Mouse (Mus musculus): Measurements from ENCODE around the gene Cenpo.
A peak's percentile ranks its signal among the peaks of the same experiment; 100 is the strongest.
"Not testable (repeated sequence)": the region's sequence is repeated elsewhere in the genome, so short reads cannot be mapped to it uniquely, and the experiment has no call there.

Cenpo gene

DNA sequence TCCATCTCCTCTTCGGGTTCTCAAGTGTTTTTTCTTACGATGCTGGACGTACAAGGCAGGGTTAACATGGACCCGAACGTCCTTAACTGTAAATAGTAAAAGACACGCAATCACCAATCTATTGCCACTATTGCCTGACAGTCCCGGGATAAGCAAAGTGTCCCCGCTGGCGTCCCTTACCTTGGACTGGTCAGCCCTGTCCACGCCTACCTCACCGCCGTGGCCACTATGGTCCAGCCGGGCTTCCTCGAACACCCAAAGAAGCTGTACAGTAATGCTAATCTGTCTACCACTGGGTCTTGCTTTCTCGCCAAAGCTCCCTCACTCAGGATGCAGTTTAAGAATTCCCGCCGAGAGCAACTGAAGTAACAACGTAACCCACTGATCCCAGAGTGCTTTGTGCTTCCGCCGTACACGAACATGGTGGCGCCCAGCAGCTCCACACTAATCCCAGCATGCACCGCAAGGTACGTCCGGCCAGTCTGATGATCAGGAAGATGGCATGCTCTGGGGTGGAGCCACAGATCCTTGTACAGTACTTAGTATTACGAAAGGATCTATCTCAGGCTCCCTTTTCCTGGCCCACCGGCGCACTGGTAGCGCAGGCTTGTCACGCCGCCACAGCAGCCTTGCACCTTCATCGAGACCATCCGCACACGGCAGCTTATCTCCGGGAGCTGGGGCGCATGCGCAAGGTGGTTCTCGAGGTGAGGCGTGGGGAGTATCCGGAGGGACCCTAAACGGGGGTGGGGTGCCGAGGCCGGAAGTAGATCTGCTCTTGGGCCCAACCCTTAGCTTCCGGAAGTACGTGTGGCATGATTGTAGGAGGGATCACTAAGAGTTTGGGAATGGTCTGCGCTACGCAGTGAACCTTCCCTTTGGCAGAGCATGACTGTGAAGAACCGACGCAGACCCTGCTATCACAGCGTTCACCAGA lies at the start of gene Cenpo, which contains the start of gene Ptrhd1:
Gene Cenpo, minus strand, starts transcription at position 723 of the 937 bp plus-strand sequence.
Gene Ptrhd1, plus strand, starts transcription at position 456 of the 937 bp plus-strand sequence.
- peak; percentile 94 to 96 for DNase-seq

DNA sequence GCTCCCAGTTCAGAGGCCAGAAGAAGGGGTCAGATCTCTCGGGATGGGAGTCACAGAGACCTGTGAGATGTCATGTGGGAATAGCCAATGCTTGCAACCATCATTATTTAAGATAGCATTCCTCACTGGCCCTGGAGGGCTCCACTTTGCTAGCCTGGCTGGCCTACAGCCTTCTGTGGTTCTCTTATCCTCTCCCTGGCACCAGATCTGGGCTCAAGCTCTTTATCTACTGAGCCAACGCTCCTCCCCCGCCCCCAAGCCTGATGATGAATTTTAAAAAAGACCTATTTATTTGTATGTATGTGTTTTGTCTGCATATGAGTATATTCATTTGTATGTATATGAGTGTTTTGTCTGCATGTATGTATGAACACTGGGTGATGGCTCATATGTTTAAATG lies 45.8 kb upstream of the Cenpo start:
- DNase-seq: no peak

DNA sequence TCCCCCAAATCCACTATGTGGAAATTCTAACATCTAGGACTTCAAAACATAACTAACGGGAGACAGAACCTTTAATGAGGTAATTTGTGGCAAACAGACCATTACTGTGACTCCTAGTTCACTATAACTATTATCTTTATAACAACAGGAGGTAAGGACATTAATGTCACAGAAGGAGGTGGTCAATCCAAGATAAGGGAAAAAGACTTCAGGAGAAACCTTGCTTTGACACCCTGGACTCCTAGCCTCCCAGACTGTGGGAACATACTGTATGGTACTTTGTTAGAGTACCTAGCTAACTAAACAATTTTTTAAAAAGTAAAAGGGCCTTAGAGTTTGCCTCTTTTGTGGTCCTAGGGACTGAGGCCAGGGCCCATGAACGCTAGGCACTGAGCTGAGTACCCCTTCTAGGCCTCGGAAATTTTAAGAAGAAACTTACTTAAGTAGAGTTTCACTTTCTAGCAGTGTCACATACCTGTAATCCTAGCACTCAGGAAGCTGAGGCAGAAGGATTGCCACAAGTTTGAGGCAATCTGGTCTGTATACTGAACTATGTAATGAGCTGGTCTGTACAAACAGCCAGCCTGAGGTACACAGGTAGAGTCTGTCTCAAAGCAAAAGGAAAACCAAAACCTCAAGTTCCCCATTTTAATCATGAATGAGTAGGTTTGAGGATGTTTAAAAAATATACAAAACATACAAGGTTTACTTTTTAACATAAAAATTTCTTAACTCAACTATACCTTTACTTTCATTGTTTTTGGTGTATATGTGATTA lies 45.1 kb upstream of the Cenpo start:
- DNase-seq: no peak

DNA sequence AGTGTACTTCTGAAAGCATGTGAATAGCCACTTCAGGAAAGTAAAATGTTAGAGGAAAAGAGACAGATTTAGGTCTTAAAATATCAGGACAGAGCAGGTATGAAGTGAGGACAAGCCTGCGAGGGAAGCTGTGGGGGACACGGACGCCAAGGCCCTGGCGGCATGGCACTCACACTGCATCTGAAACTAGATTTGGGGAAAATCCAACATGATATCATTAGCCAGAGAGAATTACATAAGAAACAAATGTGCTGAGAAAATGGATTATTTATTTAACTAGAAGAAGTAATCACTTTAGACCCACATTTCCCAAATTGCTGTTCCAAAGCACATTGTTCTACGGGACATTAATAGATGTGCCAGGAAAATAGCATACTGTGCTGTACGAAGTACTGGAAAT lies 37.0 kb upstream of the Cenpo start:
- peak; percentile 25 to 44 for DNase-seq

DNA sequence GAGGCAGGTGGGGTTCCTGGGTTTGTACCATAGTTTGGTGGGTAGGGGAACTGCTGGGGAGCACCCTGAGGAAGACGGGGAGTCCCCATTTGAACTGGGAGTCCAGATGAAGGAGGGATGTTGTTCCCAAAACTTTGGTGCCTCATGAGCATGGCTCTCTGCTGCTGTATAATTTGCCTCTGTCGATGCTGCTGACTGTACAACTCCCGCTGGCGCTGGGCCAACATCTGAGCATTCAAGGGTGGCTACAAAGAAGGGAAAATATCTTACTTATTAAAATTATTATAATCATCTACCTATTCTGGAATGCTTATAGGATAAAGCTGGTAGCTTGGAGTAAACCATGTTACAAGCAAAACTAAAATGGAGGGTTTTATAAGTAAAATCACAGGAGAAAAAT lies 33.7 kb upstream of the Cenpo start:
- DNase-seq: no peak

DNA sequence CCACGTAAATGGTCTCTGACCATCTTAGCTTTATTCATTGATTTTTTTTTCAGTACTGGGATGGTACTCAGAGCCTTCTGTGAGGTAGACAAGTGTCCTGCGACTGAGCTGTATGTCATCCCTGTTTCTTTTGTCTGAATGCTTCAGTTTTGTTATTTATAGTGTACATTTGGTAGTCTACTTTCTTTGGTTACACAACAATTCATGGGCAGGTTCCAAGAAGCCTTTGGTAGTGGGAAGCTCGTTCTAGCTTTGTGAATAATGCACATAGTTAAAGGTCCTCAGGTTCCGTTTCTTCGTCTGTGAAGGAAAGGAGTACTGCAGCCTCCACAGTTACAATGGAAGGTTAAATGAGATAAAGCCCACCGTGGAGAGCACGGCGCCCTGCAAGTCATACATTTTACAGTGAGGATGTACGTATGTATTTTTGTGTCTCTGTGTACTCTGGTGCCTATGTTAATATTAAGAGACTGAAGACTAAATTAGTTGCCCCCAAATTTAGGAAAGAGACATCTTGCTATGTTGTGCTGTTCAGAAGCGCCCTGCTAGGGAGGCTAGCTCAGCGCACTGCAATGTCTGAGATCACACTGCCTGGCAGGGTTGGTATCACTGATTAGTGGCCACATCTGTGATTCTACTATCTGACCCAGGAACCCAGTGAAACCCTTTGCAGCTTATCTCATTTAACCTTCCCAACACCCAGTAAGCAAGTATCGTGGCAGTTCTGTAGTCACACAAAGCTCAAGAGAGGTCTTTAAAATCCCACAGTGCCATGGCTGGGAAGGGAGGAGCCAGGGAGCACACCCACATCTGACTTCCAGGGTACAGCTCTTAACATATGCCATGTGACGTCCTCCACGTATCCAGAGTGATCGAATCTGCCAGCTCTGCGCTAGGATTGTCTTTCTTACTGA lies 18.9 kb upstream of the Cenpo start:
- no peak for DNase-seq

DNA sequence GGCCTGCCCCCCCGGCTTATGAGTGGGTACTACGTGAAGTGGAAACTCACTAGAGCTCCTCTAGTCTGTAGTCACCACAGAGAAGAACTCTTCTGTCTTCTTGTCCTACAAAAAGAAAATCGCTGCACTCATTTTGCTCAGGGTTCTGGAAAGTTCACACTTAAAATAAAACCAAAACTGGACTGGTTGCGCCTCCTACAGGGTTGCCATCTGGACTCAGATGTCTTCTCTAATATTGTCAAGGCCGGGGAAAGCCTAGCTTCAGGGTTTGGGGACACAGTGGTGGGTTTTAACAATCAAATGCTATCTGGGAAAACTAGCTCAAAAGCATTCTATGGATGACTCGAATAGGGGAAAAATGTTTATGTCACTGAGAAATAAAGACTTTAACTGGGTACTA lies 15.7 kb upstream of the Cenpo start:
- peak; percentile 73 to 76 for DNase-seq

DNA sequence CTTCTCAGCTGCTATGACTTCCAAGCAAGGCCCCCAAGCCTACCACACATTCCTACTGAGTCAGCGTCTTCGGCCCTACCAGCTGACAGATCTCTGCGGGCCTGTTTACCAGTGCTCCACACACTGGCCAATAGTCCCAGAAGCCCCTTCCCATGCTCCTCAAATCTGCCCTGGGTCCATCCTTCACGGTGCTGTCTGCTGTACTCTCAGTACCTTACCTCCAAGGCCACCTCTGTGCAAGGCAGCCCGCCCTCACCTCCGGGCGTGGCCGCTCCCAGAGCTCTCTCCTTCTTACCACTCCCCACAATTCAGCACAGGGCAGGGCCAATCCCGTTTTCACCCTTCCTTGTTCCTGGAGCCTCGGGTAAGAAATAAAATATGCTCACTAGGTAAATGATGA lies 11.6 kb upstream of the Cenpo start:
- DNase-seq: no peak

DNA sequence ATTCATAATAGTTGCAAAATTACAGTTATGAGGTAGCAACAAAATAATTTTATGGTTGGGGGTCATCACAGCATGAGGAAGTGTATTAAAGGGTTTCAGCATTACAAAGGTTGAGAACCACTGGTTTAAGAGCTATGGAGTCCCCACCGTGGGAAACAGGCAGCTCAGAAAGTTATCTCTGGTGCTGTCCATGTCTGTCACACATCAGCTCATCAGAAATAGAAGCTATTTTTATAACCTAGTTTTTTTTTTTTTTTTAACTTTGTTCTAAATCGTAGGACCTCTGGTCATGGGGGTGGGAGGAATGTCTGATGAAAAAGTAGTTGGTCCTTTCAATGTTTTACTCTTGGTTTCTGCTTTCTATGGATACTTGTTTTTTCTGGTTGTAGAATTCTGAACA lies 9.7 kb upstream of the Cenpo start:
- DNase-seq: no peak

DNA sequence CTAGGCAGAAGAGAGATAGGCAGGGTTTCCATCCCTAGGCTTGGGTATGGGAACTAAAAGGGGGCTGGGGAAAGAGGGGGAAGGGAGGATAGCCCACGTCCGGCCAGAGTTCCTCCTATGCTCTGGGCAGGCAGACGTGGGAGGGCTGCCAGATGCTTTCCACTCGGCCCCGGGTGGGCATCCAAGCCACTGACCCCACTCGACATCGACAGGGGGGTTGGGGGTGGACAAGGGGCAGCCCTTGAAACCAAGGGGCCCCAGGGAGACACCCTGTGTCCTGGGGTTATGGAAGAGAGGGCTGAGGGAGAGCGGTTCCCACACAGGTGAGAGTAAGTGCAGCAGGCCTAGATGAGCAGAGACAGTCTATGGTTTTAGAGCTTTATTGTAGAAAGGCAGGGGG lies 6.2 kb upstream of the Cenpo start:
- DNase-seq: not testable (repeated sequence)

DNA sequence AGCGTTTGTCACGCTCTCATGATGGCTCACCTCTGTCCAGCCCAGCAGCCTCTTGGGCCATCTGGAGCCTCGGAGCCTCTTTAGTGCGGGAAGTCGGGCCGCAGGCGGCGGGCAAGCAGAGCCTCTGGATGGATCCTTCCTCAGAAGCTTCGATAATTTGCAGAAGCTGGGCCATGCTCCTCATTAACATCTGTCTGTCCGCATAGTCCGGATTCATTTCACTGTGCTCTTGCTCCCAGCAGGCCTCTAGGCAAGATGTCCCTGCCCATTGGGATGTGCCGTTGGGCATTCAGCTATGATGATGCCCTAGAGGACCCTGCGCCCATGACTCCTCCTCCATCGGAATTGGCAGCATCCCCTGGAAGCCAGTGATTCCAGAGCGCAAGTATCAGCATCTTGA lies 3.4 kb upstream of the Cenpo start:
- no peak for DNase-seq

DNA sequence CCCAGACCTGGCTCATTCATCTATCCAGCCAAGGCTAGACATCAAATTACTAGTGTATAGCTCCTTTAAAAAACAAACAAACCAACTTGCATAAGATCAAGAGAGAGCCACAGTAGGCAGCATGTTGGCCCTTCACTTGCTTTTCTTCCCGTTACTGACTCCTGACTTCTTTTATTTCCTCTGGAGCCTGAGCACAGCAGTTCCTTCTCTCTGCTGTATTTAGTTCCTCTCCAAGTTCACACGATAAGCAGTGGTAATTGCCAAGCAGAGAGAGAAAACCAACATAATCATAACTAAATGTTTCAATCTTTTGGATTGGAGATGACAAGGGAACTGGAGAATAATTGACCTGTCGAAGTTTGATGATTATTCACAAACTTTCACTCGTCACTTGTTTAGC lies 1.3 kb downstream of the Cenpo start:
- DNase-seq: no peak

DNA sequence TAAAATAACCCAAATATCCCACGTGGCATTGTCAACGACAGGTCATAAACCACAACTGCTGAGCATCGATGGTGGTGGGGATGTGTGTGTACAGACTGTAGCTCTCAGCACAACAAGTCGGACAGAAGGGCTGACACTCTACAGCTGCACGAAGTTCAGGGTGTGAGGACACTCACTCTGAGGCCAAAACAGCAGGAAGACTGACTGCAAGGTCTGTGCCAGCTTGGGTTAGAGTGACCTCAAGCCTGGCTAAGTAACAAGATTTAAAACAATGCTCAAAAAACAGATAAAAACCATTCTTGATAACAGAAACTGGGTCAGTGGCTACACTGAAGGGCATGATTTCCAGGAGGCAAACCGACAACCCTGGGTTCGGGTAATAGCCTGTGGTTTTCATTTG lies 3.9 kb downstream of the Cenpo start:
- DNase-seq: no peak

DNA sequence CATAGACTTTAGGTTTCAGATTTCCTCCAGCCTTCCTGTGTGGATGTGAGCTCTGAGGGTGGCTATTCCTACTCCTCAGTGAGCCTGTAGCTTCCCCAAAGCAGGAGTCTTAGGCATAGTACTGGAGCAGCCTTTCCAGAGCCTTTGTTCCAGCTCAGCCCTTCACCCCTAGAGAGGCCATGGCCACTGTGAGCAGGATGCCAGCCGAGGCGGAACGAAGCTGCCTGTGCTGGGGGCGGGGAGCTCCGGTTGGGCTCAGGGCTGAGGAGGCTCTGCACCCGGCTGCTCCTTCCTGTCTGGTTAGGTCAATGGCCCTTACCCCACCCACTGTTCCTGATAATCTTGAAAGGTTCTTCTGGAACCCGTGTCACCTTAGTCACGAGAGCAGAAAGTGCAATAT lies 21.2 kb downstream of the Cenpo start:
- DNase-seq: no peak

DNA sequence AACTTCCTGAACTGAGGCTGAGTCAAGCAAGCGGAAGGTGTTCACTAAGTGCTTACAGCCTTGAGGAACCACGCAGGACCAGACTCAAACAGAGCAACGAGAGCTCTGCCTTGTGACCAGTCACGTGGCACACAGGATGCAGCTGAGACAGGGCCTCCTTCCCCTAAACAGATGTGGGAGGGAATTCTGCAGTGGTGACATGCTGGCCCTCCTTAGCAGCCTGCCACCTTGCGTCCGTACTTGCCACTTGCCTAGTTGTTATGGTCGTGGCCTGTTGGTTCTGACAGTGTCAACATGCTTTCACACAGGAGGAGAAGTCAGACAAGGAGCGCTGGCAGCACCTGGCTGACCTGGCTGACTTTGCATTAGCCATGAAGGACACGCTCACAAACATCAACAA lies 22.9 kb downstream of the Cenpo start:
- no peak for DNase-seq

DNA sequence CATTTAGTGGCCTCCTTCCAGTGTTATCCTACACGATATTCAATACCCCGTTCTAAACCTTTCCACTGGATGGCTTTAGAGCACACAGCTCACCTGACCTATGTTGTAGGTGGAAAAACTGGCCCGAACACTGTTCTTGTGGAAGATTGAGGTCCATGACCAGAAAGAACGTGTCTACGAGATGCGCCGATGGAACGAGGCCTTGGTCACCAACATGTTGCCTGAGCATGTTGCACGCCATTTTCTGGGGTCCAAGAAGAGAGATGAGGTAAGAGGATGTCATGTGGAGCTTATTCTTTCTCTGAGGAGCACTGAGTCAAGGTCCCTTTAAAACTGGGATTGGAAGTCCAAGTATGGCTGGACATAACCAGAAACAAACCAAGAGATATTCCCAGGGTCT lies 24.9 kb downstream of the Cenpo start:
- DNase-seq: no peak

DNA sequence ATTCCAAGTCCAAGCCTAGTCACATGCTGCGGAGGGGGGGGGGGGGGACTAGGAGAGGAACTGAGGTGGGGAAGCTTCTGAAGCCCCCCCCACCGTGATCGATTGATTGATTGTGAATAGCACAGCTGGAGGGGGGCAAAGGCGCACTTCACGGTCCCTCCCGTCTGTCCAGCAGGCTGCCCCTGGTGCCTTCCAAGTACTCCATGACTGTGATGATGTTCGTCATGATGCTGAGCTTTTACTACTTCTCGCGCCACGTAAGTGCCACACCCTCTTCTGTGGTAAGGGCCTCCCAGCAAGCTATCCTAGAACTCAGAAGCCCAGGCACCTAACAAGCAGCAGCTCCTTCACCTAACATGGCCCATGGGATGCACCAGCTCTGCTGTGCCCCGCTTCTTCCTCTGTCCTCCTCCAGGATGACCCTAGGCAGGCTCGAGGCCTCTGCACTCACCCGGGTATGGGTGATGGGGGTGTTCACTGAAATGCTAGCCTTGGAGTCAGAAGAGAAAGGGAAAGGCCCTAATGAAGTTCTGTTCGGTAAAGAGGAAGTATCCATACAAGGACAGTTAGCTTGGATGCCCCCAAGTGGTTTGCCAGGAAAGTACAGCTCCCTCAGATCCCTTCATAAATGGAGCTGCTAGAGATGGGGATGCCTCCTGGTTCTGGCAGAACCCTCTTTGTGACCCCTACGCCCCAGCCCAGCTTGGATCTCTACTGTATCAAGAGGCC lies 25.5 kb downstream of the Cenpo start:
- peak; percentile 66 to 75 for DNase-seq

DNA sequence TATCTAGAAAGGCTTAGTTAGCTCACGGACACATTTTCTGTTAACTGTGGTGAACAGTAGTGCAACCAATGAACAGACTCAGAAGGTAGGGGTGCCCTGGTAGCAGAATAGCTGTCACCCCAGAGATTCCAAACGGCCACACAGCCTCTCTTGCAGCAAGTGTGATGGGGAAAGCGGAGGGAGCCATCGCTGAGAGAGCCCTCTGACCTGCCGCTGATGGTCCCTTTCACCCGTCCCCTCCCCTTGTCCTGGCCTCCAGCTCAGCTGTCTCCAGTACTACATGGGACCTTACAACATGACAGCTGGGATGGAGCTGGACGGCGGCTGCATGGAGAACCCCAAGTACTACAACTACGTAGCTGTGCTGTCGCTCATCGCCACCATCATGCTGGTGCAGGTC lies 28.0 kb downstream of the Cenpo start:
- DNase-seq: no peak

DNA sequence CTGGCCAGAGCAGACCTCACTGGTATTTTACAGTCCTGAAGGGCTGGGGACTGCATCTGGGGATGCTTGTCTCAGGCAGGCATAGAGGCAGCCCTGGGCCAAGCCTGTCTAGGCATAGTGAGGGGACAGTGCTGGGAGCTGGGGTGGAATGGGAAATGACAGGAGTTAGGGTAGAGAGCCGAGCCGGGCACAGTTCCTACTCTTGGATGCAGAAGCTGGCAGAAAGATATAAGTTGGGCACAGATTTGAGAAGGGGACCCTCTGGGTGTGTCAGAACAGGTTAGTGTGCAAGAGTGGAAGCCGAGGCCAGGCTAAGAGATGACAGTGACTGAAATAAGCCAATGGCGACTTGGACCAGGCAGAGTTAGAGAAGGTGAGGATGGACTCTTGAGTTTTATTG lies 31.9 kb downstream of the Cenpo start:
- DNase-seq: no peak

DNA sequence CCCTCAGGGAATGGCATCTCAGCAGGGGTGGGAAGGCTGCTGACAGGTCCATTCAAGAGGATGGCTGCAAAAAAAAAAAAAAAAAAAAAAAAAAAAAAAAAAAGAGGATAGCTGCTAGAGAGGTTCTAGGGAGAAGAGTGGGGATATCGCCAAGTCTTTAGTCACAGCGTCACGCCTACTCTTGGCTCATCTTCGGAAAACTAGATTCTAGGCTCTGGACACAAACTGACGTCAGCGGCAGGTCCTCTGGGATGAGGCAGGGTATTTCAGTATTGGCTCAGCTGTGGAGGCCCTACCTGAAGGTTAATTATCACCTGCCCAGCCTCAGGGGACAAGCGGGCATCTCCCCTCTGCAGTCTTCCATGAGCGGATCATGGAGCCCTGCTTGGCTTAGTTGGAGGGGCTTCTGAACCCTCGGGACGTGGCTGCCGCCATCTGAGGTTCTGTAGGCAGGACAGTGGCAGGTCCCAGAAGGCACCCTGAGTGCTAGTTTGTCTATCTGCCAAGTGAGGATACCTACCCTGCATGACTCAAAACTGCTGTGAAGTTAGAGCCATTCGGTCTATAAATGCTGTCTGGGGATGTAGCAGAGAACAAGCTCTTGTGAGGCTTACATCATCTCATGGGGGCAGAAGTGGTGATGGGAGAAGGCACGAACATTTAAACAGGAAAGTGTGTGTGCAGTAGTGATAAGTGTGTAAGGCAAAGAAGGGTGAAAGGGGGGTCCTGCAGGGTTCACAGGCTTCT lies 32.5 kb downstream of the Cenpo start:
- no peak for DNase-seq

DNA sequence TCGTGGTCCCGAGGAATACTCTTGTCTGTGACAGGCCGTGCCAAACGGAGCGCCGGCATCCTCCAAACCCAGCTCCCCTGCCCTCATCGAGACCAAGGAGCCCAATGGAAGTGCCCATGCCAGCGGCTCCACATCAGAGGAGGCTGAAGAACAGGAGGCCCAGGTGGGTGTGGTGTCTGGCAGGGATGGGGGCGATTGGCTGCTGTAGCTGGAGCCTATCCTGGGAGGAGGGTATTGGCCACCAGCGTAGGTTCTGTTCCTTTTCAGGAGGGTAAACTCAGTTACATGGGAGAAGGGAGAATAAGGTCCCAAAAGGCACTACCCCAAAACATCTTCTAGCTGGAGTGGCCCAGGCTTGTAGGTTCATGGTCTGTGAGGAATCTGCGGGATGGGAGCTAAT lies 34.8 kb downstream of the Cenpo start:
- DNase-seq: no peak

DNA sequence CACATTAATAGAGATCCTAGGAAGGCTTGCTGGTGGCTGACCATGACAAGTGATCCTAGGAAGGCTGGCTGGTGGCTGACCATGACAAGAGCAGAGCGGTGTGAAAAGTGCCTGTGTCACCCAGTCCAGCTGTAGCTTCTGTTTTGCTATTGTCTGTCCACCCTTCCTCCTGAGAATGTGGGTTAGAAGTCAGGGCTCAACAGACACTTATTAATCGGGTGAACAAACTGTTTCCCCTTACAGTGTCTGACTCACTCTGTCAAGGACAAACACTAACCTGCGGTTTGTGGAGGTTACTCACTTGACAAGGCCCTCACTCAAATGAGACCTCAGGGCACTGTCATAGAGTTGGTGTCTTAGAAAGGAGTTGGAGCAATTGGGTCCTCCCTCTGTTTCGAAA lies 35.4 kb downstream of the Cenpo start:
- no peak for DNase-seq

Measured in cerebellum, adult 18-20 months (tissue).